Mouse (Mus musculus) intestine, postnatal 0 days (tissue): ENCODE results near the gene Borcs8. TPM values are rescaled to one million over a fixed set of nuclear protein-coding genes. Genes with fewer than 3 reads are reported as not detected.

Source experiments
- ATAC-seq: fragments of 200-750 bp; cut with Nextera tagmentation; 2 replicates; pipeline ENCODE4 v1.8.0; 2017; ENCODE audit warnings: mild to moderate bottlenecking, moderate TSS enrichment, moderate library complexity
- H3K27ac ChIP-seq: fragments of 300-500 bp; sonication (generic); 2 replicates; pipeline ENCODE4 v1.5.1; 2014; ENCODE audit warnings: mild to moderate bottlenecking, low read depth, low read length, moderate library complexity
- H3K27me3 ChIP-seq: fragments of 300-500 bp; sonication (generic); replicated peaks from 2 replicates; pipeline ENCODE4 v1.6.1; 2014; ENCODE audit warnings: low read length, mixed read lengths; ENCODE audit not compliant: control insufficient read depth, insufficient read depth
- H3K36me3 ChIP-seq: fragments of 300-500 bp; sonication (generic); 2 replicates; pipeline ENCODE4 v1.6.1; 2014; ENCODE audit warnings: mild to moderate bottlenecking, moderate library complexity; ENCODE audit not compliant: control insufficient read depth, insufficient read depth
- H3K4me1 ChIP-seq: fragments of 300-500 bp; sonication (generic); replicated peaks from 2 replicates; pipeline ENCODE4 v1.6.1; 2014; ENCODE audit warnings: antibody characterized with exemption, low read length, mixed read lengths; ENCODE audit not compliant: control insufficient read depth, insufficient read depth
- H3K4me2 ChIP-seq: fragments of 300-500 bp; sonication (generic); replicated peaks from 2 replicates; pipeline ENCODE4 v1.6.1; 2014; ENCODE audit warnings: low read depth, mild to moderate bottlenecking, moderate library complexity
- H3K4me3 ChIP-seq: fragments of 300-500 bp; sonication (generic); 2 replicates; pipeline ENCODE4 v1.5.1; 2014; ENCODE audit warnings: low read depth, low read length
- H3K9ac ChIP-seq: fragments of 300-500 bp; sonication (generic); 2 replicates; pipeline ENCODE4 v1.6.1; 2014; ENCODE audit warnings: mild to moderate bottlenecking, low read depth, low read length
- H3K9me3 ChIP-seq: fragments of 300-500 bp; sonication (generic); 2 replicates; pipeline ENCODE4 v1.6.1; 2016; ENCODE audit warnings: mixed run types; ENCODE audit not compliant: control insufficient read depth
- CTCF ChIP-seq: sonication (generic); IDR thresholded peaks from 2 replicates; pipeline ENCODE4 v1.5.1; 2016; ENCODE audit warnings: low read depth, mild to moderate bottlenecking, control low read depth, antibody characterized with exemption, moderate library complexity
- WGBS: fragments of 180-500 bp; shearing (Covaris S2); extraction: QIAGEN DNeasy Blood & Tissue Kit; methylation state at CpG from one replicate; pipeline ENCODE4 v1.1.7; 2014; 5-methylcytosine and 5-hydroxymethylcytosine counted together
- polyA plus RNA-seq: library from polyadenylated mRNA; unstranded; fragments of >200 nt; fragmentation: Nextera tagmentation; extraction: Ambion mirVana; gene quantifications from 2 replicates; pipeline ENCODE4 v1.2.1, GENCODE M21; 2015

The Borcs8 gene
- polyA plus RNA-seq, 1 experiment from 2014 or later, result 32.5 TPM

DNA sequence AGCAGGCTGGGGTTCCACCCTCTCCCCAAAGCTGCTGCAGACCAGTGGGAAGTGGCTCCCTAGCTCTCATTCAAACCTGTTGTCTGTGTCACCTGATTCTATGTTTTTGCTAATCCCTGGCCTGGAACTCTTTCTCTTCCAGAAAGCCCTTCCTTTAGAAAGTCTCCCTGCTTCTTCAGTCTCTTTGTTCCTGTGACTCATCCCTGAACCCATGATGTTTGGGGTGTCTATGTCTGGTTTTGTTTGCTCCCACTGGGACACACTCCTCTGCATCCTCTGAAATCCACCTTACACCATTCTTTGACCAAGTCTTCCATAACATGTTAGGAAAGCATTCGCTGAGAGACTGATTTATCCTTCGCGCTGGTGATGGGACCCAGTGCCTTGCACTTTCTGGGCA, 9.2 kb upstream of the Borcs8 start:
- no peaks in the 10 kb centered on the region for H3K9me3 ChIP-seq
- H3K4me3 ChIP-seq, result no peak overlapping the region
- peaks cover 19% of the 10 kb centered on the region; the same call in 1 of the 2 replicates for H3K36me3 ChIP-seq
- 0 out of 2 replicates have a peak, but pooled peaks cover 4% of the 10 kb centered on the region for H3K4me1 ChIP-seq
- no peak for ATAC-seq
- H3K9ac ChIP-seq, result no peak overlapping the region
- 92% methylated on average over 3 of the region's 3 CpGs for WGBS
- no peaks in the 10 kb centered on the region for H3K27me3 ChIP-seq
- TF ChIP-seq CTCF, result no peak
- no peak overlapping the region for H3K4me2 ChIP-seq
- peak overlapping the region; percentile 66 for H3K27ac ChIP-seq

DNA sequence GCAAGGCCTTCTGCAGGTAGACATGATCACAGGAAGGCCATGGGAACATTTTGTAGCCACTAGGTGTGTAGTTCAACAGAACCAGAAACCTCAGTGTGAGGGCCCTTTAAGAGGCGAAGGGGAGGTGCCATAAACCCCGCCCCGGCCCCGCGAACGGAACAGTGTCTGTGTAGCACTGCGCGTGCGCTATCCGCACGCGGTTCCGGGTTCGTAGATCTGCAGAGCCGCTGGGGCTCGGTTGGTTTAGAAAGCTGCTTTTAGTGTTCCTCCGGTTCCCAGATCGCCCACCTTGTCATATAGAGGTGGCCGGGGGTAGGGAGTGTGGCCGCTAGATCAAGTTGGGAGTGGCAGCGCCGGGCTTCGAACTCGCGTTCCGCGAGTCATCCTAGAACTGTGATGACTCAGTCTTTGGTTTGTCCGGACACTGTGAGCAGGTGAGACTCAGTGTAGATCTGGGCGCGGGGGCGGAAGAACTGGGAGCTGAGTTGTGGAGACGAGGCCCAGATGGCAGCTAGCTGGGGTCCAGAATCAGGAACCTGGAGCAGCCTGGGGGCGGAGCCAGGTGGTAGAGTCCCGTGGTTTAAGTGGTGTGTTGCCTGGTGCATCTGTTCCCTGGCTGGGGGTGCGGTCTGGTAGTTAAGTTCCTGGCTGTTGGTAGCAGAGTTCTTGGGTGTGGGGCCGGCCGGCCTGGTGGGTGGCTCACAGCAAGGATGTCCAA, 8.0 kb upstream of the Borcs8 start, which contains the start of gene Nr2c2ap:
Nr2c2ap (plus strand) TSS at position 168 of the 718 bp plus-strand sequence.
- WGBS, result under 1% methylated on average over 37 of the region's 37 CpGs
- Histone ChIP-seq H3K4me2 (peak within 1 kb of the TSS; percentile 85), H3K9me3 (no peaks in the 10 kb centered on the region), H3K27ac (peak within 1 kb of the TSS; percentile 66; the same call in 1 of the 2 replicates), H3K4me1 (0 out of 2 replicates have a peak, but pooled peaks cover 4% of the 10 kb centered on the region), H3K4me3 (peak within 1 kb of the TSS; percentile 66), H3K9ac (peak within 1 kb of the TSS; percentile 78), H3K27me3 (no peaks in the 10 kb centered on the region), H3K36me3 (peaks cover 30% of the 10 kb centered on the region)
- peak; percentile 87 for ATAC-seq
- peak; percentile 24; the same call in 1 of the 2 replicates for TF ChIP-seq CTCF

DNA sequence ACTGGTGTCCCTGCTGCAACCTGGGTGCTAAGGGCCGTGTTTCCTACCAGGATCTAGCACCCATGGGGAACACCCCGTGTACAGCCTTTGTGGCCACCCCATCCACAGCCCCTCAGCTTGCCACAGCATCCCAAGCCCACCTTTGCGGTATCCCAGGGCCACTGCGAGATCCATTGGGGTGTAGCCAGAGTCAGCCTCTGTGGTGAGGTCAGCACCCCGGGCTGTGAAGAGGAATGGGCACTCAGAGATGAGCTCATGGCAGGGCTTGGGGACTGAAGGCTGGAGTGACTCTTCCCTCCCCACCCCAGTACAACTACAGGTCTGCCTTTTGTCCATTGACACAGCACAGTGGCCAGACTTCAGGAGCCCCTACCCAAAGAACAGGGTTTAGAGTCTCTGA, 5.2 kb upstream of the Borcs8 start:
- Histone ChIP-seq H3K9me3 (no peaks in the 10 kb centered on the region), H3K27ac (no peak overlapping the region), H3K4me3 (no peak overlapping the region), H3K36me3 (peaks cover 34% of the 10 kb centered on the region), H3K9ac (no peak overlapping the region), H3K4me2 (no peak overlapping the region), H3K4me1 (0 out of 2 replicates have a peak, but pooled peaks cover 4% of the 10 kb centered on the region), H3K27me3 (no peaks in the 10 kb centered on the region)
- WGBS, result 92% methylated on average over 5 of the region's 5 CpGs
- no peak for ATAC-seq
- TF ChIP-seq CTCF, result no peak

DNA sequence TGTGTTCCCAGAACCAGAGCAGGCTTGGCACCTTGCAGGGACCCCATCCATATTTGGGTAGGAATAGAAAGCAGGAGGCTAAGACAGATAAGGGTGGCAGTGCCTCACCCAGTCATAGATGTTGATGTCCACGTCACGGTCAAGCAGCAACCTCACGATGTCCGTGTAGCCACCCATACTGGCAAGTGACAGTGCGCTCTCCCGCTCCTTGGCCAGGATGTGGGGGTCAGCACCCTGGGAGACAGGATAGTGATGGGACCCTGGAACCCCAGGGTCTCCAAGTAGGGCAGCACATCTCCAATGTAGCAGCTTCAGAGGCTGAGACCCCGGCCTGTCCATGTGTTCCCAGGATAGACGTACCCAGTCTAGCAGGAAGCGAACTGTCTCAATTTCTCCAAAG, 4.4 kb upstream of the Borcs8 start:
- Histone ChIP-seq H3K36me3 (peaks cover 34% of the 10 kb centered on the region), H3K27ac (no peak overlapping the region), H3K4me3 (no peak overlapping the region), H3K27me3 (no peaks in the 10 kb centered on the region), H3K9me3 (no peaks in the 10 kb centered on the region), H3K9ac (no peak overlapping the region), H3K4me2 (no peak overlapping the region), H3K4me1 (no peaks in the 10 kb centered on the region)
- WGBS, result 91% methylated on average over 9 of the region's 9 CpGs
- no peak for TF ChIP-seq CTCF
- no peak for ATAC-seq

DNA sequence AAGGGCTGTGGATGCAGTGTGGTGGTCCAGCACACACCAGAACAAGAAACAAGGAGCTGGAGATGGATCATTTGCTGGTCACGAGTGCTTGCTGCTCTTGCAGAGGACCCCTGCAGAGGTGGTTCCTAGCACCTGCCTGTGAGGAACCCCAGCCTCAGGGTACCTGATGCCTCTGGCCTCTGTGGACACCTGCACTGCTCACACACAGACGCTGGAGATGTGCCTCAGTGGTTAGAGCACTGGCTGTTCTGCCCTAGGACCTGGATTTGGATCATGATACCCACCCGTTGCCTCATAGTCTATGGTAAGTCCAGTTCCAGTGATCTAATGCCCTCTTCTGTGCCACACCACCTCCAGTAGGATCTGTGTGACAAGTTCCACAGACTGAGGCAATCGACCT, 2.7 kb upstream of the Borcs8 start:
- H3K4me3 ChIP-seq, result no peak overlapping the region
- no peaks in the 10 kb centered on the region for H3K9me3 ChIP-seq
- H3K4me2 ChIP-seq, result no peak overlapping the region
- ATAC-seq, result no peak
- H3K9ac ChIP-seq, result no peak overlapping the region
- H3K36me3 ChIP-seq, result peaks cover 35% of the 10 kb centered on the region
- TF ChIP-seq CTCF, result no peak
- H3K27ac ChIP-seq, result no peak overlapping the region
- H3K4me1 ChIP-seq, result peaks cover 6% of the 10 kb centered on the region
- H3K27me3 ChIP-seq, result no peaks in the 10 kb centered on the region
- 86% methylated on average over 4 of the region's 4 CpGs for WGBS

DNA sequence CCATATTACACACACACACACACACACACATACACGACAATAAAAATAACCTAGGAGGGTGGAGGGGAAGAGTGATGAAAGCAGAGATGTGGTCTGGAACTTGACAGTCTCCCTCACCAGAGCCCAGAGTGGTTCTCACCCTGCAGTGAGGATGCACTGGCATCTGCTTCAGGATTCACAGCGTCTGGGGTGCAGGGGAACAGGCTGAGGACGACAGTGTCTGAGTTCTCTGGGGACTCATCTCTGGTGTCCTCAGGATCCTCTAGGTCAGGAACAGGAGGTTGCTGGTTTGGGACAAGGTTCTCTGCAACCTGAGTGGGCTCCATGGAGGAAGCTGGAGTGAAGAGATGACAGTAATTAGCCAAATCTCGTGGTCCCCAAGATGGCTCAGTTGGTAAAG, 1.4 kb upstream of the Borcs8 start:
- Histone ChIP-seq H3K4me3 (no peak overlapping the region), H3K36me3 (peaks cover 48% of the 10 kb centered on the region), H3K4me2 (peak overlapping the region; percentile 71), H3K27ac (no peak overlapping the region), H3K9ac (no peak overlapping the region), H3K27me3 (no peaks in the 10 kb centered on the region), H3K9me3 (no peaks in the 10 kb centered on the region), H3K4me1 (peaks cover 6% of the 10 kb centered on the region)
- ATAC-seq, result no peak
- 83% methylated on average over 4 of the region's 4 CpGs for WGBS
- no peak for TF ChIP-seq CTCF
